Mouse (Mus musculus): ENCODE data around the gene Aqp6. TPM values are rescaled to one million over a fixed set of nuclear protein-coding genes. Genes with fewer than 3 reads are reported as not detected.
A peak's percentile ranks its signal among the peaks of the same experiment; 100 is the strongest.

Gene Aqp6
- polyA plus RNA-seq, 1 experiment from 2014 or later, result not detected

DNA sequence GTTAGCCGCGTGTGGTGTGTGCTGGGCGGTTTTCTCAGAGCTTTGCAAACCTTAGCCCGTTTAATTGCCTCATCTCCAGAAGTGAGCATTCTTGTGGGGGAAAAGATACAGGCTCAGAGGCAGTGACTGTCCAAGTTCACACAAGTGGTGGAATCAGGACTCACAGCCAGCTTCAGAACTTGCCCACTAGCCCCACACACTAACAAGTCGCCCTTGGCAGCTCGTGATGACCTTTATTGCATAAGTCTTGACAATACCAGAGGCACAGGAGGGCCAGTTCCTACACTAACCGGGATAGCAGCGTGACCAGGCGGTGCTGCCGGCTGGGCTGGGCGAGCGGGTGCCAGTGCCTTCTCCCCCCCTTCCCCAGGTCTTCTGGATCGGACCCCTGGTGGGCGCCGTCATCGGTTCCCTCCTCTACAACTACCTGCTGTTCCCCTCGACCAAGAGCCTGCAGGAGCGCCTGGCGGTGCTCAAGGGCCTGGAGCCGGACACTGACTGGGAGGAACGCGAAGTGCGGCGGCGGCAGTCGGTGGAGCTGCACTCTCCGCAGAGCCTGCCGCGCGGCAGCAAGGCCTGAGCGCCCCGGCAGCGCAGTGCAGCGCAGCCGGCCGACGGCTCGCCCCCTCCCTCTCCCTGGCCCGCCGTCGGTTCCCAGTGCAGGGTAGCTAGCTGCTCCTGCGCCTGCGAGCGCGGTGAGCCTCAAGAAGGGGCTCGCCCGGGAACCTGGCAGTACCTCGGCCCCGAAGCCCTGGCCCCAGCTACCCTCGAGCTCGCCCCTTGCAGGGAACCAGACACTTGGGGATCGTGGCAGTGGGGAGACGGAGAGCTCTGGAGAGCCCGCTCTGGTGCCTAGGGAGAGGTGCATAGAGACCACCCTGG lies 17.5 kb upstream of the Aqp6 start:
- no peak for ATAC-seq (replicated peaks; ENCODE audit: insufficient number of reproducible peaks, low FRiP score, low TSS enrichment)
- peak overlapping the region; percentile 36 for H3K4me3 ChIP-seq (ENCODE audit: low read depth, low read length)
- peaks cover 96% of the 10 kb centered on the region for H3K27me3 ChIP-seq (ENCODE audit: control insufficient read depth, insufficient read depth, low read length)
- peaks cover 18% of the 10 kb centered on the region for H3K4me1 ChIP-seq (ENCODE audit: control insufficient read depth, insufficient read depth, low read length)
- peak overlapping the region; percentile 44; the same call in 1 of the 2 replicates for H3K9ac ChIP-seq (ENCODE audit: low read depth, low read length)
- H3K4me2 ChIP-seq, result peak overlapping the region; percentile 67
- H3K36me3 ChIP-seq (ENCODE audit: control insufficient read depth, insufficient read depth, low read length), result no peaks in the 10 kb centered on the region
- no peaks in the 10 kb centered on the region for H3K9me3 ChIP-seq (replicated peaks; ENCODE audit: control insufficient read depth, low read length)
- H3K27ac ChIP-seq (ENCODE audit: low read depth, low read length), result no peak overlapping the region
- WGBS (ENCODE audit: insufficient replicate concordance), result 3% methylated on average over 53 of the region's 54 CpGs

DNA sequence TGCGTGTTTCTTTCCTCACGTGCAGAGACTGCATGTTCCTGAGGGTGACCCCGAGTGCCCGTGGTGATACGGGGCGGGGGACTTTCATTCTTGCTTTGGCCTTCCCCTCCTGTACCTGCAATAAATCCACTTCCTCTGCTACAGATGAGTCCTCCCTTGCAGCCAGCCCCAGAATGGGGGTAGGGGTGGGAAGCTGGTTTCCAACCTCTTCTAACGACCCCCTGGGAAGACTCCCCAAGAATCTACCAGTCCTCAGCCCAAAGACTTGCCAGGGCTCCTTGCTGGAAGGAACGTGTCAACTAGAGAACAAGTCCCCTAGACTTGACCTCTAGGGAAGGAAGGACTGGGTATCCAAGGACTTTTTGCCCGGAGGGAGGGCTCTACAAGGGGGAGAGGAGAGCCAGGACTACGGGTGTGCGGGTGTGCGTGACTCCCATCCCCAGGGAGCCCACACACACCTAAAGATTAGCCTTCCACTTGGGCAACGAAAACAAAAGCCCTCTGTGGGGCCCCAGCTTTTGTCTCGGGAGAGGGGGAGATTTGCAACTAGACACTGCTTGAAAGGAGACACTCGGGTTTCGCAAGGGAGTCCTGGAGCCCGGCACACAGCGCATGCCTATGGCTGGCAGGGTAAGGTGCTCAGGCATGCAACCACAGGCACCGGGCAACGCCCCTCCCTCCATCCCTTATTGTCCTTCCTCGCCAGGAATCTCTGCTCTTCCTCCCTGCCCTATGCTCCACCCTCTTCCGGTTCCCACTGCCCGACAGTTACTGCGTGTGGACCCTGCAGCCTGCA lies 16.6 kb upstream of the Aqp6 start:
- Histone ChIP-seq H3K9ac (ENCODE audit: low read depth, low read length) (no peak overlapping the region), H3K9me3 (replicated peaks; ENCODE audit: control insufficient read depth, low read length) (no peaks in the 10 kb centered on the region), H3K4me2 (peak overlapping the region; percentile 67), H3K4me3 (ENCODE audit: low read depth, low read length) (peak overlapping the region; percentile 36), H3K27me3 (ENCODE audit: control insufficient read depth, insufficient read depth, low read length) (peaks cover 96% of the 10 kb centered on the region), H3K36me3 (ENCODE audit: control insufficient read depth, insufficient read depth, low read length) (no peaks in the 10 kb centered on the region), H3K27ac (ENCODE audit: low read depth, low read length) (no peak overlapping the region), H3K4me1 (ENCODE audit: control insufficient read depth, insufficient read depth, low read length) (peaks cover 18% of the 10 kb centered on the region)
- 2% methylated on average over 24 of the region's 24 CpGs for WGBS (ENCODE audit: insufficient replicate concordance)
- no peak for ATAC-seq (replicated peaks; ENCODE audit: insufficient number of reproducible peaks, low FRiP score, low TSS enrichment)

DNA sequence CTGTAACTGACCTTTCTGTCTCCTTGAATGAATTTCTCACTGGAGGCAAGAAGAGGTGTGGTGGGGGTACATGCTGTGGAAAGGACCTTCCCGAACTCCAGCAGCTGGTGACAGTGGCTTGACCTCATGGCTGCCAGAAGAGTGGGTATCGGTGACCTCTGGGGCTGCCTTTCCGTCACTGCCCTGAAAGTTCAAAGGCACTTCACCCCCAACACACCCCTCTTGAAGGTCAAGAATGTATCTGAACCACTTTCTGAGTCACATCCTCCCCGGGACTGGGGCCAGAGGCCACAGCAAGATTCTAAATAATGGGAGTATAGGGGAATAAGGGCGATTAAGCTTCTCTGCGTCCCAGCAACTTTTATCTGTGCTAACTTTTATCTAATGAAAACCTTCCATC lies 15.5 kb upstream of the Aqp6 start:
- Histone ChIP-seq H3K9ac (ENCODE audit: low read depth, low read length) (no peak overlapping the region), H3K4me2 (no peak overlapping the region), H3K27me3 (ENCODE audit: control insufficient read depth, insufficient read depth, low read length) (peaks cover 96% of the 10 kb centered on the region), H3K27ac (ENCODE audit: low read depth, low read length) (no peak overlapping the region), H3K9me3 (replicated peaks; ENCODE audit: control insufficient read depth, low read length) (no peaks in the 10 kb centered on the region), H3K4me1 (ENCODE audit: control insufficient read depth, insufficient read depth, low read length) (peaks cover 21% of the 10 kb centered on the region), H3K36me3 (ENCODE audit: control insufficient read depth, insufficient read depth, low read length) (no peaks in the 10 kb centered on the region), H3K4me3 (ENCODE audit: low read depth, low read length) (no peak overlapping the region)
- ATAC-seq (replicated peaks; ENCODE audit: insufficient number of reproducible peaks, low FRiP score, low TSS enrichment), result no peak
- WGBS (ENCODE audit: insufficient replicate concordance), result 51% methylated on average over 6 of the region's 6 CpGs

DNA sequence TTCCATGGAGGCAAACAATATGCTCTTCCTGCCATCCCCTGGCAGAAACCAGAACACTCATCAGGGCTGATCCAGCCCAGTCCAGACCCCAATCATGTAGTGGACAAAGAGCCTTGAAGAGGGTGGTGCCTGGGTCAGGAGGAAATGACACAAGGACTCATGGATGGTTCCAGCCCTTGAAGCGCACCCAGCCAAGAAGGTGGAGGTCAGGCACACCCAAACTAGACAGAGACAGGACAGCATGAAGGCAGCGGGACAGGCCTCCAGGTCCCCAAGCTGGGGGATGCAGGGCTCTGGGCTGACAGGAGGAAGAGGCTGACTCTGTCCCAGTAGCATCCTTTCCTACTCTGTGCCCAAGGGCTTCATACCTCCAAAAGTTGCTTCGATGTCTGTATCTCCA lies 14.7 kb upstream of the Aqp6 start:
- 85% methylated on average over 3 of the region's 3 CpGs for WGBS (ENCODE audit: insufficient replicate concordance)
- ATAC-seq (replicated peaks; ENCODE audit: insufficient number of reproducible peaks, low FRiP score, low TSS enrichment), result no peak
- no peak overlapping the region for H3K4me2 ChIP-seq
- H3K4me1 ChIP-seq (ENCODE audit: control insufficient read depth, insufficient read depth, low read length), result peaks cover 21% of the 10 kb centered on the region
- no peak overlapping the region for H3K27ac ChIP-seq (ENCODE audit: low read depth, low read length)
- no peak overlapping the region for H3K4me3 ChIP-seq (ENCODE audit: low read depth, low read length)
- no peaks in the 10 kb centered on the region for H3K36me3 ChIP-seq (ENCODE audit: control insufficient read depth, insufficient read depth, low read length)
- no peak overlapping the region for H3K9ac ChIP-seq (ENCODE audit: low read depth, low read length)
- H3K27me3 ChIP-seq (ENCODE audit: control insufficient read depth, insufficient read depth, low read length), result peaks cover 96% of the 10 kb centered on the region
- no peaks in the 10 kb centered on the region for H3K9me3 ChIP-seq (replicated peaks; ENCODE audit: control insufficient read depth, low read length)

DNA sequence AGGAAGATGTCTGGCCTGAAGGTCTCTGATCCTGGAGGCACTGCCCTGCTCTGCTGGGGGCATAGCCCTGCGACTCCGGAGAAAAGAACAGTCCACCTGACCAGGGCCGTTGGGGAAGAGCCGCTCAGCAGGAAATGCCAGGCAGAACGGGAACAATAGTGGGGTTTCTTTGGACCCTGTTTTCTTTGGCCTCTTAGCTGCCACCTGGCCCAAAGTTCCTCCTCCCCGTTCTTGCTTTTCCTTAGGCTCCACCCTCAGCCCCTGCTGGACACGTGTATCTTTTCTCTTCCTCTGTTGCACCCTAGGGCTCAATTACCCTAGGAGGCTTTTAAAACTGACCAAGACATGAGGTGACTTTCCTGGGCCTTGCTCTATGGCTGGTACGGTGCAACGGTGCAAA lies 12.0 kb upstream of the Aqp6 start:
- peaks cover 100% of the 10 kb centered on the region for H3K27me3 ChIP-seq (ENCODE audit: control insufficient read depth, insufficient read depth, low read length)
- no peak overlapping the region for H3K27ac ChIP-seq (ENCODE audit: low read depth, low read length)
- no peak overlapping the region for H3K4me2 ChIP-seq
- no peaks in the 10 kb centered on the region for H3K36me3 ChIP-seq (ENCODE audit: control insufficient read depth, insufficient read depth, low read length)
- peaks cover 11% of the 10 kb centered on the region for H3K4me1 ChIP-seq (ENCODE audit: control insufficient read depth, insufficient read depth, low read length)
- H3K9me3 ChIP-seq (replicated peaks; ENCODE audit: control insufficient read depth, low read length), result no peaks in the 10 kb centered on the region
- H3K4me3 ChIP-seq (ENCODE audit: low read depth, low read length), result no peak overlapping the region
- 8% methylated on average over 9 of the region's 9 CpGs for WGBS (ENCODE audit: insufficient replicate concordance)
- H3K9ac ChIP-seq (ENCODE audit: low read depth, low read length), result no peak overlapping the region
- no peak for ATAC-seq (replicated peaks; ENCODE audit: insufficient number of reproducible peaks, low FRiP score, low TSS enrichment)

DNA sequence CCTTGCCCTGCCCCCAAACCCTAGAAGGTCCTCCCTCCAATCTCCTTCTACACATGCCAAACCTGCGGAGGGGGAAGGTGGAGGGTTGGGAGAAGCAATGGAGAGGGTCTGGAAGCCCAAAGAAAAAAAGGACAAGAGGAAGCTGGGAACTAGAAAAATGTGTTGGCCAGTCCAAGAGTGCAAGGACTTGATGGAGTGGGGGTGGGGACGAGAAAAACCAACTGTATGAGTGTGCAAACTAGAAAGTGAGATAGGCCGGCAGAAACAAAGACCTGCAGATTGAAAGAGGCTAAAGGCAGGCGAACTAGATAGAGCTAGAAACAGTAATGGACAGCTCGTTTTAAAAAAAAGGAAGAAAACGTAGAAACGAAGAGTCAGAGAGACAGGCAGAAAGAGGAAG lies 11.5 kb upstream of the Aqp6 start:
- Histone ChIP-seq H3K4me3 (ENCODE audit: low read depth, low read length) (peak overlapping the region; percentile 39; the same call in 1 of the 2 replicates), H3K9me3 (replicated peaks; ENCODE audit: control insufficient read depth, low read length) (no peaks in the 10 kb centered on the region), H3K9ac (ENCODE audit: low read depth, low read length) (no peak overlapping the region), H3K27ac (ENCODE audit: low read depth, low read length) (no peak overlapping the region), H3K27me3 (ENCODE audit: control insufficient read depth, insufficient read depth, low read length) (peaks cover 100% of the 10 kb centered on the region), H3K4me2 (no peak overlapping the region), H3K4me1 (ENCODE audit: control insufficient read depth, insufficient read depth, low read length) (peaks cover 7% of the 10 kb centered on the region), H3K36me3 (ENCODE audit: control insufficient read depth, insufficient read depth, low read length) (no peaks in the 10 kb centered on the region)
- WGBS (ENCODE audit: insufficient replicate concordance), result 22% methylated on average over 7 of the region's 7 CpGs
- ATAC-seq (replicated peaks; ENCODE audit: insufficient number of reproducible peaks, low FRiP score, low TSS enrichment), result no peak

DNA sequence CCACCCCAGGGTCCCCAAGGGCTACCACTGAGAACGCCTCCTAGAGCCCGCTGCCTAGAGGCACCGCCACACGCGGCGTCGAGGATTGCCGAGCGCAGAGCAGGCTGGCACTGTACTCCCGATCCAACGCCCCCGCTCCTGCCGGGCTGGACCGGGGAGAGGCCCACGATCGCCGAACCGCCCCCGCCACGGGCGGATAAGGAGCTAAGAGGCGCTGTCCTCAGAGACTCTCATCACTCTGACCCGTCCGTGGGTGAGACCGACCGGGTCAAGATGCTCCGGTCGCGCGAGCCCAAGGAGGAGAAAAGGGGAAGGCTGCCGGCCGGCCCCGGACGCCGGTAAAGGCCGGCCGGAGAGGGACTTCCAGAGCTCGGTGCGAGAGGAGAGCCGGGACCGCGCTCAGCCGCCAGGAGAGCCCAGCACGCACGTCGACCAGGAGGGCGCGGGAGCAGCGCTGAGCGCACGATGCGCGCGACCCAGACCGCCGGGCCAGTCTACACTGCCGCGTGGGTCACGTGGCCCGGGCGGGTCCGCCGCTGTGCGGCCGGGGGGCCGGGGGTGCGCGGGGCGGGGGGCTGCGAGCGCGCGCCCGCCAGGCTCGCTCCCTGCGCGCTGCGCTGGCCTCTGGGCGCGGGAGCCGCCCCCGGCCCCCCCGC lies 10.6 kb upstream of the Aqp6 start, which contains the start of gene Aqp5:
Gene Aqp5, plus strand, starts transcription at position 354 of the 656 bp plus-strand sequence.
- H3K4me1 ChIP-seq (ENCODE audit: control insufficient read depth, insufficient read depth, low read length), result peaks cover 3% of the 10 kb centered on the region; the same call in 1 of the 2 replicates
- 0 out of 2 replicates have a peak, but pooled peaks have one; percentile 32 for ATAC-seq (replicated peaks; ENCODE audit: insufficient number of reproducible peaks, low FRiP score, low TSS enrichment)
- 3% methylated on average over 56 of the region's 83 CpGs for WGBS (ENCODE audit: insufficient replicate concordance)
- peak within 1 kb of the TSS; percentile 65 for H3K4me2 ChIP-seq
- peaks cover 100% of the 10 kb centered on the region for H3K27me3 ChIP-seq (ENCODE audit: control insufficient read depth, insufficient read depth, low read length)
- H3K4me3 ChIP-seq (ENCODE audit: low read depth, low read length), result peak within 1 kb of the TSS; percentile 39
- H3K36me3 ChIP-seq (ENCODE audit: control insufficient read depth, insufficient read depth, low read length), result no peaks in the 10 kb centered on the region
- H3K9me3 ChIP-seq (replicated peaks; ENCODE audit: control insufficient read depth, low read length), result no peaks in the 10 kb centered on the region
- no peak within 1 kb of the TSS for H3K9ac ChIP-seq (ENCODE audit: low read depth, low read length)
- H3K27ac ChIP-seq (ENCODE audit: low read depth, low read length), result no peak within 1 kb of the TSS

DNA sequence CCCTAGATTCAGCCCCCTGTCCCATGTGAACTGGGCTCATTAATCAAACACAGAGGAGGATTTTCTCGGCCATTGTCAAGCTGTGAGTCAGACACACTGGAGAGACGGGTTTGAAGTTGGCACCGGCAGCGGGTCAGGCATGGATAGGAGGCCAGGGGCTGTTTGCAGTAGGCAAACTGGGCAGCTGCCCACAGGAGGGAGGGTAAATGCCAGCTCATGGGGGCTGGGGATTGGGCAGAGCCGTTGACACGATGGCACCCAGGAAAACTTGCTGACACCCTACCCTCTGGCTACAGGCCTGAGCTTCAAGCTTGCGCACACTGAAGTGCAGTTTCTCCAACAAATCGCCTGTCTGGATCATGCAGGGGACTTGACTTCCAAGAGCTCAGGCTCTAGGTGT lies 9.0 kb upstream of the Aqp6 start:
- 70% methylated on average over 8 of the region's 8 CpGs for WGBS (ENCODE audit: insufficient replicate concordance)
- Histone ChIP-seq H3K36me3 (ENCODE audit: control insufficient read depth, insufficient read depth, low read length) (no peaks in the 10 kb centered on the region), H3K27me3 (ENCODE audit: control insufficient read depth, insufficient read depth, low read length) (peaks cover 90% of the 10 kb centered on the region), H3K27ac (ENCODE audit: low read depth, low read length) (no peak overlapping the region), H3K4me1 (ENCODE audit: control insufficient read depth, insufficient read depth, low read length) (peaks cover 3% of the 10 kb centered on the region; the same call in 1 of the 2 replicates), H3K9me3 (replicated peaks; ENCODE audit: control insufficient read depth, low read length) (no peaks in the 10 kb centered on the region), H3K9ac (ENCODE audit: low read depth, low read length) (no peak overlapping the region), H3K4me2 (no peak overlapping the region), H3K4me3 (ENCODE audit: low read depth, low read length) (no peak overlapping the region)
- no peak for ATAC-seq (replicated peaks; ENCODE audit: insufficient number of reproducible peaks, low FRiP score, low TSS enrichment)

Measured in heart, embryonic 11.5 days (tissue).